22 mouse cellular contexts compared by ENCODE assay signal in genomic region chr11:83717042-83717665, GRCm38 (mm10). TPM values are rescaled to one million over a fixed set of nuclear protein-coding genes. Genes with fewer than 3 reads are reported as not detected.
A peak's percentile ranks its signal among the peaks of the same experiment; 100 is the strongest.
DNase-seq lines count a peak whose midpoint lies in the region.
"Had no signal": no experiment of that assay in that cellular context is flagged by ENCODE, and none has a peak within 500 bp of the region (broad histone marks: within the 10 kb centered on the region; RNA-seq: fewer than 3 reads in every experiment).

No protein-coding gene starts in this region.

- H3K27ac ChIP-seq in macrophage, result peak overlapping the region; percentile 55
- H3K27ac ChIP-seq: forebrain, embryonic 12.5 days; hindbrain, embryonic 15.5 days; liver, embryonic 12.5 days had no signal

- no peak overlapping the region for H3K4me3 ChIP-seq in macrophage (ENCODE audit: inconsistent target)
- H3K4me3 ChIP-seq: forebrain, embryonic 12.5 days; hindbrain, embryonic 15.5 days; liver, embryonic 12.5 days; megakaryocyte, embryonic 14.5 days had no signal

- peak; percentile 63 to 79 for DNase-seq in adrenal gland, adult (ENCODE audit: inconsistent age in 2 of 2, low spot score in 1 of 2)
- no peak for DNase-seq in adrenal gland, postnatal 4 days (ENCODE audit: low spot score in 2 of 2)
- DNase-seq in 3134 (ENCODE audit: extremely low read depth, insufficient read length, low spot score), result peak; percentile 21
- peak; percentile 62 for DNase-seq in adrenal gland, postnatal 14 days
- no peak for DNase-seq in Muller cell, postnatal 12 days (ENCODE audit: inconsistent ontology term)
- DNase-seq in T-cell, adult 2 months (ENCODE audit: low spot score), result no peak
- DNase-seq in embryo, embryonic 9.5 days (ENCODE audit: extremely low spot score), result no peak
- DNase-seq: cerebellum, postnatal 14 days; heart, postnatal 14 days; right cerebral cortex, postnatal 14 days; thymus, adult 18-20 months had no signal

- WGBS in macrophage (ENCODE audit: missing documents), result 48% methylated on average over 6 of the region's 6 CpGs

- no peaks in the 10 kb centered on the region for H3K79me2 ChIP-seq in macrophage (ENCODE audit: inconsistent target)

- H3K36me3 ChIP-seq in macrophage (ENCODE audit: inconsistent target), result no peaks in the 10 kb centered on the region
- H3K36me3 ChIP-seq: forebrain, embryonic 12.5 days; hindbrain, embryonic 15.5 days; liver, embryonic 12.5 days had no signal

RNA-seq across cellular contexts. Expression of gene Wfdc18, which starts 8.3 kb away (rescaled TPM):
- not detected for total RNA-seq in adrenal gland, postnatal 4 days (2021)
- total RNA-seq in adrenal gland, postnatal 14 days (2021), result not detected in 2 replicates
- 1 to 10 TPM in 25 of 26 experiments, not detected in 1; 1.1 to 5.2 (median 2.6) TPM for total RNA-seq in macrophage (2018; cell fraction: chromatin; rRNA removed)
- total RNA-seq in macrophage (2018; cell fraction: cytosol; rRNA removed), result 1 to 10 TPM in 25 of 26 experiments, under 1 TPM in 1; 0.92 to 3.5 (median 2.2) TPM
- 1 to 10 TPM in 24 of 26 experiments, not detected in 2; 1.1 to 9.8 (median 3.7) TPM for total RNA-seq in macrophage (2018; cell fraction: nucleus; rRNA removed)
- polyA plus RNA-seq in macrophage (2018), result 1.5 to 1.6 TPM in 2 of 3 replicates, not detected in the other
- total RNA-seq: ES-E14; gastrocnemius, adult 18-20 months; heart, postnatal 14 days; layer of hippocampus, postnatal 10 days had no signal
- polyA plus RNA-seq: embryonic facial prominence, embryonic 11.5 days; forebrain, embryonic 12.5 days; hindbrain, embryonic 15.5 days; kidney, embryonic 14.5 days; liver, embryonic 12.5 days had no signal

RNA-seq across cellular contexts. Expression of gene Wfdc17, which starts 13.4 kb away (rescaled TPM):
- total RNA-seq in adrenal gland, postnatal 4 days (2021), result under 1 TPM in 1 of 2 experiments, not detected in 1; 0.87 TPM
- 1.3 and 1.7 TPM in 2 replicates for total RNA-seq in adrenal gland, postnatal 14 days (2021)
- total RNA-seq in macrophage (2018; cell fraction: chromatin; rRNA removed), result 10 to 100 TPM in 25 of 26 experiments, 1 to 10 TPM in 1; 9.2 to 36.1 (median 20.8) TPM
- total RNA-seq in macrophage (2018; cell fraction: cytosol; rRNA removed), result 1,000 to 10,000 TPM; 1,028 to 1,534 (median 1,306) TPM
- 100 to 1,000 TPM; 120 to 399 (median 211) TPM for total RNA-seq in macrophage (2018; cell fraction: nucleus; rRNA removed)
- polyA plus RNA-seq in macrophage (2018), result 635 to 1,651 TPM (median 1,108 TPM) in 3 replicates
- total RNA-seq: ES-E14; layer of hippocampus, postnatal 10 days; left cerebral cortex, postnatal 25 days had no signal
- polyA plus RNA-seq: forebrain, embryonic 12.5 days had no signal

RNA-seq across cellular contexts. Expression of gene Wfdc21, which starts 29.6 kb away (rescaled TPM):
- total RNA-seq in adrenal gland, postnatal 4 days (2021), result 1 to 10 TPM in 1 of 2 experiments, not detected in 1; 3.1 TPM
- total RNA-seq in adrenal gland, postnatal 14 days (2021), result 2.8 TPM in 1 of 2 replicates, not detected in the other
- total RNA-seq in macrophage (2018; cell fraction: chromatin; rRNA removed), result not detected
- 1 to 10 TPM in 13 of 26 experiments, under 1 TPM in 7, not detected in 6; 0.44 to 3.2 (median 1.1) TPM for total RNA-seq in macrophage (2018; cell fraction: cytosol; rRNA removed)
- not detected for total RNA-seq in macrophage (2018; cell fraction: nucleus; rRNA removed)
- polyA plus RNA-seq in macrophage (2018), result 1.2 to 2.7 TPM in 2 of 3 replicates, not detected in the other
- total RNA-seq: ES-E14; layer of hippocampus, postnatal 10 days; left cerebral cortex, postnatal 25 days had no signal
- polyA plus RNA-seq: embryonic facial prominence, embryonic 11.5 days; forebrain, embryonic 12.5 days; hindbrain, embryonic 15.5 days; kidney, embryonic 14.5 days had no signal

RNA-seq across cellular contexts. Expression of gene Heatr6, which starts 36.3 kb away (rescaled TPM):
- total RNA-seq in adrenal gland, postnatal 4 days (2021), result 10 to 100 TPM; 18.2 to 20.7 TPM
- 12.5 and 15.5 TPM in 2 replicates for total RNA-seq in adrenal gland, postnatal 14 days (2021)
- 10 to 100 TPM; 19.7 to 92.7 (median 46.4) TPM for total RNA-seq in macrophage (2018; cell fraction: chromatin; rRNA removed)
- 10 to 100 TPM in 21 of 26 experiments, 1 to 10 TPM in 5; 8.9 to 15.3 (median 11.8) TPM for total RNA-seq in macrophage (2018; cell fraction: cytosol; rRNA removed)
- 10 to 100 TPM; 13.6 to 46.8 (median 29.3) TPM for total RNA-seq in macrophage (2018; cell fraction: nucleus; rRNA removed)
- 7.6 to 11.1 TPM (median 8.3 TPM) in 3 replicates for polyA plus RNA-seq in macrophage (2018)

RNA-seq across cellular contexts. Expression of gene Ccl4, which starts 54.8 kb away (rescaled TPM):
- total RNA-seq in adrenal gland, postnatal 4 days (2021), result under 1 TPM in 1 of 2 experiments, not detected in 1; 0.51 TPM
- not detected in 2 replicates for total RNA-seq in adrenal gland, postnatal 14 days (2021)
- 1,000 to 10,000 TPM in 4 of 26 experiments, 100 to 1,000 TPM in 21, 10 to 100 TPM in 1; 90.2 to 1,268 (median 418) TPM for total RNA-seq in macrophage (2018; cell fraction: chromatin; rRNA removed)
- total RNA-seq in macrophage (2018; cell fraction: cytosol; rRNA removed), result 1,000 to 10,000 TPM in 13 of 26 experiments, 100 to 1,000 TPM in 13; 245 to 6,609 (median 1,184) TPM
- 1,000 to 10,000 TPM in 16 of 26 experiments, 100 to 1,000 TPM in 10; 156 to 4,947 (median 1,739) TPM for total RNA-seq in macrophage (2018; cell fraction: nucleus; rRNA removed)
- polyA plus RNA-seq in macrophage (2018), result 101 to 412 TPM (median 201 TPM) in 3 replicates
- total RNA-seq: ES-E14; gastrocnemius, adult 18-20 months; heart, postnatal 14 days; layer of hippocampus, postnatal 10 days; left cerebral cortex, postnatal 25 days had no signal
- polyA plus RNA-seq: embryonic facial prominence, embryonic 11.5 days; forebrain, embryonic 12.5 days; kidney, embryonic 14.5 days had no signal

Comparison
In these comparisons a context has a peak if more than half of its experiments do, and no peak if none do; other contexts are left out.
1. DNase-seq: peak in adrenal gland, adult (2 of 2), 3134 (single experiment) and adrenal gland, postnatal 14 days (single experiment); none in adrenal gland, postnatal 4 days (0 of 2), Muller cell, postnatal 12 days (single experiment), T-cell, adult 2 months (single experiment) and embryo, embryonic 9.5 days (single experiment).